Mouse (Mus musculus) lung, postnatal 0 days (tissue): ENCODE measurements around the gene Srsf10. TPM values are rescaled to one million over a fixed set of nuclear protein-coding genes. Genes with fewer than 3 reads are reported as not detected.

Experiments used
- ATAC-seq: fragments of 200-750 bp; cut with Nextera tagmentation; 2 replicates; pipeline ENCODE4 v1.8.0; 2017; ENCODE audit warnings: moderate library complexity
- DNase-seq: peaks from one replicate; pipeline ENCODE4 v3.0.0-alpha.2; 2016; ENCODE audit warnings: low spot score
- H3K27ac ChIP-seq: fragments of 300-500 bp; sonication (generic); 2 replicates; pipeline ENCODE4 v1.5.1; 2014; ENCODE audit warnings: antibody characterized with exemption, mild to moderate bottlenecking, low read length, mixed read lengths
- H3K27me3 ChIP-seq: fragments of 300-500 bp; sonication (generic); replicated peaks from 2 replicates; pipeline ENCODE4 v1.6.1; 2014; ENCODE audit warnings: low read length, mixed read lengths; ENCODE audit not compliant: insufficient read depth
- H3K36me3 ChIP-seq: fragments of 300-500 bp; sonication (generic); 2 replicates; pipeline ENCODE4 v1.6.1; 2014; ENCODE audit warnings: low read length, mixed read lengths; ENCODE audit not compliant: insufficient read depth
- H3K4me1 ChIP-seq: fragments of 300-500 bp; sonication (generic); 2 replicates; pipeline ENCODE4 v1.6.1; 2014; ENCODE audit warnings: antibody characterized with exemption, low read depth, low read length, mixed read lengths; ENCODE audit not compliant: insufficient read depth
- H3K4me2 ChIP-seq: fragments of 300-500 bp; sonication (generic); replicated peaks from 2 replicates; pipeline ENCODE4 v1.6.1; 2014; ENCODE audit warnings: low read depth, mild to moderate bottlenecking, low read length, moderate library complexity, mixed read lengths
- H3K4me3 ChIP-seq: fragments of 300-500 bp; sonication (generic); 2 replicates; pipeline ENCODE4 v1.5.1; 2014; ENCODE audit warnings: low read depth, low read length
- H3K9ac ChIP-seq: fragments of 300-500 bp; sonication (generic); replicated peaks from 2 replicates; pipeline ENCODE4 v1.6.1; 2014; ENCODE audit warnings: low read depth, mild to moderate bottlenecking
- H3K9me3 ChIP-seq: fragments of 300-500 bp; sonication (generic); 2 replicates; pipeline ENCODE4 v1.6.1; 2016; ENCODE audit warnings: low read length, mixed read lengths
- CTCF ChIP-seq: IDR thresholded peaks from 2 replicates; pipeline ENCODE4 v1.5.1; 2016; ENCODE audit warnings: antibody characterized with exemption, mild to moderate bottlenecking
- EP300 ChIP-seq: IDR thresholded peaks from 2 replicates; pipeline ENCODE4 v1.6.1; 2016; ENCODE audit warnings: antibody characterized with exemption, mild to moderate bottlenecking, control low read depth
- WGBS: fragments of 180-500 bp; shearing (Covaris S2); extraction: QIAGEN DNeasy Blood & Tissue Kit; methylation state at CpG from one replicate; pipeline ENCODE4 v1.1.7; 2014; 5-methylcytosine and 5-hydroxymethylcytosine counted together
- polyA plus RNA-seq: library from polyadenylated mRNA; unstranded; fragments of >200 nt; fragmentation: Nextera tagmentation; extraction: Ambion mirVana; gene quantifications from 2 replicates; pipeline ENCODE4 v1.2.1, GENCODE M21; 2015

Gene Srsf10
- polyA plus RNA-seq, result 153 and 160 TPM in 2 replicates

DNA sequence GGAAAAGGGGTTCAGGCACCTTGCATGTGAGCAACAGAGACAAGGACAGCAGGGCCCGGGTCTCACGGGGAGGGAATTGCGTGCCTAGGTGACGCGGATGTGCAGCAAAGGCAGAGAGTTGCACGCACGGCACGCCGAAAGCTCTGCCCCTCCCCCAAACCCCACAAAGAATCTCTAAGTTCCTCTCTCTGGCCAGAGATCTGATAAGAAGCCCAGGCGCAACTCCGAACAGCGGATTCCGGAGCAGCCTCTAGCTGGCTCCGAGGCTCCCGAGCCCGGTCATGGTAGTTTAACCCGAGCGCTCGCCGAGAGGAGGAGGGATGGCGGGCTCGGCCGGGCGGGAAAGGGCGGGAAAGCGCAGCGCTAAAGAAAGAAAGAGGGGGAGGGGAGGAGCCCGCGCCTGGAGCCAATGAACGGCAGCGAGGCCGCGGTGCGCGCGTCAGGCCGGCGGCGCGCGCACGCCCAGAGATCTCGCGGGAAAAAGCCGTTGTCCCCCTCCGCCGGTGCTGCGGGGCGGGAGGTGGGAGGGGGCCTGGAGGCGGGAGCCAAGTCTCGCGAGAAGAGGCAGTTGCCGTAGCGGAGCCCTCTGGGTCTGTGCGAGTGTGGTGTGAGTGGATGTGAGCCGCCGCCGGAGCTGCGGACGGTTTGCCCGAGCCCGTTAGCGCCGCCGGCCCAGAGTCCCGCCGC lies at the start of gene Srsf10:
Gene Srsf10 (plus strand): TSS at position 212 of the 687 bp plus-strand sequence.
- H3K27ac ChIP-seq, result peak within 1 kb of the TSS; percentile 97
- peak; percentile 49; the same call in 1 of the 2 replicates for TF ChIP-seq EP300
- no peak for TF ChIP-seq CTCF
- H3K4me3 ChIP-seq, result peak within 1 kb of the TSS; percentile 95
- H3K4me1 ChIP-seq, result peaks cover 6% of the 10 kb centered on the region
- peak within 1 kb of the TSS; percentile 76 for H3K9ac ChIP-seq
- peak within 1 kb of the TSS; percentile 65 for H3K4me2 ChIP-seq
- ATAC-seq, result peak; percentile 98
- no peaks in the 10 kb centered on the region for H3K9me3 ChIP-seq
- no peaks in the 10 kb centered on the region for H3K27me3 ChIP-seq
- 0% methylated on average over 56 of the region's 67 CpGs for WGBS
- DNase-seq, result peak; percentile 99
- H3K36me3 ChIP-seq, result 0 out of 2 replicates have a peak, but pooled peaks cover 4% of the 10 kb centered on the region

DNA sequence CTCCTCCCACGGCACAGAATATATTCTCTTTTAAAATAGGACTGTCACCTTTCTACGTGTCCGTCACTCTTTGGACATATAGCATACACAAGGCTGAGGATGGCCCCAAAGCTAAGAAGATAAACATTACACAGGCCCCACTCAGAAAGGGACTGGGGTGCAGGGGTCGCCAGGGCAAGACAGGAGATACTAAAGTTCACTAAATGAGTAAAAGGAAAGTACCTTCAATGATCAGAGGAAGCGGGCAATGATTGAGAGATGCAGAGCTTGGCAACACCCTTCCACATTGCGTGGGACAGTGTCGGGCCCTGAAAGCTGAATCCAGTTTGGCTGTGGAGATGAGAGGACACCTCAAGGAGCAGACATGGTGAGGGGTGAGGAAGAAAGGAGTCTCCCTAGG lies 40.7 kb upstream of the Srsf10 start:
- Histone ChIP-seq H3K4me3 (no peak overlapping the region), H3K4me1 (no peaks in the 10 kb centered on the region), H3K36me3 (no peaks in the 10 kb centered on the region), H3K27ac (no peak overlapping the region), H3K9me3 (no peaks in the 10 kb centered on the region), H3K9ac (no peak overlapping the region), H3K27me3 (no peaks in the 10 kb centered on the region), H3K4me2 (no peak overlapping the region)
- ATAC-seq (no peak), DNase-seq (no peak)
- TF ChIP-seq EP300 (no peak), CTCF (no peak)
- whole genome bisulfite sequencing, result 71% methylated on average over 7 of the region's 7 CpGs

DNA sequence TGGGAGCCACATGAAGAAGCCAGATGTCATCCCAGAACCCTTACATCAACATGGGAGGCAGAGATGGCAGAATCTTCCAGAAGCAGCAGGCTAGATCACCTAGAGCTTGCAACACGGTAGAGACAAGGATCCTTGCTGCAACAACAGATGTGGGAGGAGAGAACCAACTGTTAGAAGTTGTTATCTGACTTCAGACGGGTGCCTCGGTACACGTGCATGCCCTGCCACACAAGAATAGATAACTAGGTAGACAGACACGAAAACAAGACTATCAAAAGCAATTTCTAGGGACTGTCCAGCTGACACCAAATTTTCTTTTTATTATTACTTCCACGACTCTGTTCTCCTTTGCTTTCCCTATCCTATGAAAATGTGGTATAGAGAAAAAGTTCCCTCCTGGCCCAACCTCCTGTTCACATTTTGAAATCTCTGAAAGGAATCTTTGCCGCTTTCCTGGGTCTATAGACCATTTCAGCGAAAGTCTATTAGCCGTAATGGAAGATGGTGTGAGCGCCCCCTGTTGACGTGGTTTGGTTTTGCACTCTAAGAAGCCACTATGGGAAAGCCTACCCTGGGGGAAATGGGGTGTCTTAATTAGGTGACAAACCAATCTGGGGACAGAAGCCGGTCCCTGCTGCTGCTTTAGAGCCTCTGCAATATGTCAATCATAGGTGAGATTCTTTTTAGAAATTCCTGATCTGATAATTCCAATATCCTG lies 38.5 kb upstream of the Srsf10 start:
- Histone ChIP-seq H3K9ac (no peak overlapping the region), H3K36me3 (no peaks in the 10 kb centered on the region), H3K27ac (no peak overlapping the region), H3K9me3 (no peaks in the 10 kb centered on the region), H3K4me2 (no peak overlapping the region), H3K27me3 (no peaks in the 10 kb centered on the region), H3K4me1 (no peaks in the 10 kb centered on the region), H3K4me3 (no peak overlapping the region)
- TF ChIP-seq CTCF (peak; percentile 78), EP300 (no peak)
- DNase-seq (peak; percentile 53), ATAC-seq (no peak)
- WGBS, result 33% methylated on average over 12 of the region's 12 CpGs

- Histone ChIP-seq H3K9ac (no peak overlapping the region), H3K27ac (no peak overlapping the region), H3K4me1 (no peaks in the 10 kb centered on the region), H3K27me3 (no peaks in the 10 kb centered on the region), H3K4me3 (no peak overlapping the region), H3K36me3 (no peaks in the 10 kb centered on the region), H3K4me2 (no peak overlapping the region), H3K9me3 (no peaks in the 10 kb centered on the region)
- DNase-seq (no peak), ATAC-seq (no peak)
- WGBS, result 83% methylated on average over 3 of the region's 3 CpGs
- TF ChIP-seq CTCF (no peak), EP300 (no peak)
Observed at GRCm38 (mm10) chr4:135818366-135818765, 37.2 kb upstream of the Srsf10 start.

- ATAC-seq (peak; percentile 44), DNase-seq (peak; percentile 47)
- Histone ChIP-seq H3K4me1 (no peaks in the 10 kb centered on the region), H3K9ac (no peak overlapping the region), H3K4me3 (no peak overlapping the region), H3K27me3 (no peaks in the 10 kb centered on the region), H3K4me2 (no peak overlapping the region), H3K27ac (no peak overlapping the region), H3K9me3 (no peaks in the 10 kb centered on the region), H3K36me3 (no peaks in the 10 kb centered on the region)
- TF ChIP-seq CTCF (no peak), EP300 (no peak)
- 43% methylated on average over 17 of the region's 17 CpGs for WGBS
Observed at GRCm38 (mm10) chr4:135819826-135820526, 35.6 kb upstream of the Srsf10 start.

DNA sequence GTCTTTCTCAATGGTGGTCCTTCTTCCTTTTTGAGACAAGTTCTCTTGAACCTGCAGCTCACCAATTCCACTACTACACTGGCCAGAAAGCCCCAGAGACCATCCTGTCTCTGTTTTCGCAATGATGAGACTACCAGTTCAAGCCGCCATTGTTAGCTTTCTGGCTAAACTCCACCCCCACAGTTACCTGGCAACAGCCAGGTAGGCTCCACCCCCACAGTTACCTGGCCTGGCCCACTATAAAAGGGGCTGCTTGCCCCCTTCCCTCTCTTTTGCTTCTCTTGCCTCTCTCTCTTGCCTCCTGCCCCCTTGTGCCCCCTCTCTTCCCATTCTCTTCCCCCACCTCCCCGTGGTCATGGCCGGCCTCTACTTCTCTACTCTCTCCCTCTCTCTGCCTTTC lies 33.8 kb upstream of the Srsf10 start:
- H3K4me1 ChIP-seq, result no peaks in the 10 kb centered on the region
- no peaks in the 10 kb centered on the region for H3K9me3 ChIP-seq
- H3K9ac ChIP-seq, result no peak overlapping the region
- H3K27ac ChIP-seq, result no peak overlapping the region
- no peaks in the 10 kb centered on the region for H3K27me3 ChIP-seq
- WGBS, result 84% methylated on average over 4 of the region's 4 CpGs
- no peak overlapping the region for H3K4me3 ChIP-seq
- DNase-seq, result no peak
- no peak overlapping the region for H3K4me2 ChIP-seq
- TF ChIP-seq CTCF (no peak), EP300 (no peak)
- H3K36me3 ChIP-seq, result no peaks in the 10 kb centered on the region
- ATAC-seq, result no peak
